Mouse (Mus musculus) embryonic fibroblast, embryonic 13.5 days (primary cell): ENCODE results near the gene Cacng3.

Source experiments
- CTCF ChIP-seq: IDR thresholded peaks from 2 replicates; pipeline ENCODE4 v1.5.1; 2011; ENCODE audit warnings: mild to moderate bottlenecking, control low read depth, low read length, moderate library complexity, borderline replicate concordance; ENCODE audit not compliant: insufficient read depth
- POLR2A ChIP-seq: IDR thresholded peaks from 2 replicates; pipeline ENCODE4 v1.6.1; 2011; ENCODE audit warnings: low read depth, mild to moderate bottlenecking, control low read depth, low read length, moderate library complexity

GRCm38 (mm10) chr7:122701751-122702150 lies 31.5 kb downstream of the Cacng3 start:
- TF ChIP-seq CTCF (no peak), POLR2A (no peak)
